Mouse (Mus musculus) ovary, postnatal 14 days (tissue): ENCODE measurements around the gene Bach2.
A peak's percentile ranks its signal among the peaks of the same experiment; 100 is the strongest.

ENCODE experiments used
- DNase-seq: peaks from one replicate; pipeline ENCODE4 v3.0.0; 2022; ENCODE audit warnings: low spot score

The Bach2 gene

DNA sequence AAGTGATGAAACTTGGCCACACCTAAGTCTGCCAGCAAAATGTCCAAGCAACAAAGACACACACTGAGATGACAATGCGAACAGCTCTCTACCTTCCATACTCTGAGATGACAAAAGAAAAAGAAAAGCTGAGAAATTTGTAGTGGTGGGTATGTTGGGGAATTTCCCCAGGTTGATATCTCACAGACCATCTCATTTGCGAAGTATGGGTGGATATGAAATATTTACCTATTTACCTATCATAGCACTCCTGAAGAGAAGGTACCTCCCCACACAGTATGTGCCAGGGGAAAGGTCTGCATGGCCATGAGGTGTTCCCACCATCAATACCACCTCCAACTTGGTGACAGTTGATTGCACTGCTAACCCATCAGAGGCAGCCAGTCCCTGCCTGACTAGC, 13.4 kb upstream of the Bach2 start:
- no peak for DNase-seq

DNA sequence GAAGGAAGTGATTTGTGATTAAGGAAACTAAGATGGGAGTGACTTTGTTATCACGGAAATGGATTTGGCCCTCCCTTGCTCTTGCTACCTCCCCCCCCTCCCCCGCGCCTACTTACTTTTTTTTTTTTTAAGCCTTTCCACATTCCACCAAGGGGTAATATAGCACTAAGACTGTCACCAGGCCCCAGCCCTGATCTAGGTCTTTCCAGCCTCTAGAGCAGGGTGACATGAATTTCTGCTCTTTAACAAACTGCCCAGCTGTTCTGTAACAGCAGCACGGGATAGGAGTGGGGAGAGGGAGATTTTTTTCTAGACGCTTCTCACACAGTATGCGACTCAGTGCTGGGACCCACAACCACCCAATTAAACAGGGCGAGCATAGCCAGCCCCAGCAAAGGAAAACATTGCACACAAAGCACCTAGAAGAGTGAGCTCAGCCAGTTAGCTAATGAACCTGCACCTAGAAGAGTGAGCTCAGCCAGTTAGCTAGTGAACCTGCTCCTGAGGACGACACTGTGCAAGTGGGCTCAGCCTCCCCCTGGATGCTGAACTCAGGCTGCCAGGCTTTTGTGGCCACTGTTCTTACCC, 10.5 kb upstream of the Bach2 start:
- no peak for DNase-seq

DNA sequence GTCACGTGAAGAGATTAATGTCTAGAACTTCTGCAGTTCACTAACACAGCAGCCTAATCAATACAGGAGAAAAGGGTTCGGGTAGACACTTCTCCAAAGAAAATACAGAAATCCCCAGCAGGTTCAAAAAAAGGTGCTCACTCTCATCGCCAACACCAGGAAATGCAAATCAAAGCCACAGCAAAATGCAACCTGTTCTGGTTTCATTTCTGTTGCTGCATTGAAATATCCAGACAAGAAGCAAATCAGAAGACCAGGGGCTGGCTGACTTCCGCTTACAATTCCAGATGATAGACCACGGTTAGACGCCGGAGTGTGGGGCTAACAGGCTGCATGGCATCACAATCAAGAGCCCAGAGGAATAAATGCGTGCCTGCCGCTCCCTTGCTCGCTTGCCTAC, 9.3 kb upstream of the Bach2 start:
- no peak for DNase-seq

DNA sequence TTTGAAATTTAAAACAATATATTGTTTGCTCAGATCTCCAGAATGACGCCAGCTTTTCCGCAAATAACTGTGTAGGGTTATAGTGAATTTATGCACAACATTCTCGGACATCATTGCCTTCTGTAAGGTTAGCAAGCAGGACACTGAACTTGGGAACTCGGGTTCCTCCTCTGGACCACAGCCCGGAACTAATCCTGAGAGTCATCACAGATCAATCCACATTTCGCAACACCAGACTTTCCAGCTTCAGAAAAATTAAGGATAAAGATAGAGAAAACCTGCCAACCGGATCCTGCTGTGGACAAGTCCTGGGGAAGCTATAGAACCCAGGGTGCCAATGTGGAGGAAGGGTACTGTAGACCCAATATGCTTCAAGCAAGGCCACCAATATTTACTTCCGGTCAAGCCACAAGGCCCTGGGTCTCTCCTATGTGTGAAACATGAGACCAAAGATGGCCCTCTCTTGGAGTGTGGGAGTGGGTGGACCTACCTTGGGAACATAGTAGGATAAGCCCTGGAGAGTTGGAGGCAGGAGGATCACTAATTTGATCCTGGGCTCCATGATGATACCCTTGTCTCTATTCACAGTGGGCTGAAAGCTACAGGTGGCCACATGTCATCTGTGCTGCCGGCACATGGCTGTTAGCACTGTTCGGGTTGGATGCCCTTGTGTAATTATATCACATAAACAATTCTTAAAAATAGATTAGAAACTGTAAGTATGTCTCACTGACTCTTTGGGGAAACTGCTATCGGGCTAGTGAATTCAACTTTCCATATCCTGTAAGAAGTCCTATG, 7.1 kb upstream of the Bach2 start:
- DNase-seq, result no peak

DNA sequence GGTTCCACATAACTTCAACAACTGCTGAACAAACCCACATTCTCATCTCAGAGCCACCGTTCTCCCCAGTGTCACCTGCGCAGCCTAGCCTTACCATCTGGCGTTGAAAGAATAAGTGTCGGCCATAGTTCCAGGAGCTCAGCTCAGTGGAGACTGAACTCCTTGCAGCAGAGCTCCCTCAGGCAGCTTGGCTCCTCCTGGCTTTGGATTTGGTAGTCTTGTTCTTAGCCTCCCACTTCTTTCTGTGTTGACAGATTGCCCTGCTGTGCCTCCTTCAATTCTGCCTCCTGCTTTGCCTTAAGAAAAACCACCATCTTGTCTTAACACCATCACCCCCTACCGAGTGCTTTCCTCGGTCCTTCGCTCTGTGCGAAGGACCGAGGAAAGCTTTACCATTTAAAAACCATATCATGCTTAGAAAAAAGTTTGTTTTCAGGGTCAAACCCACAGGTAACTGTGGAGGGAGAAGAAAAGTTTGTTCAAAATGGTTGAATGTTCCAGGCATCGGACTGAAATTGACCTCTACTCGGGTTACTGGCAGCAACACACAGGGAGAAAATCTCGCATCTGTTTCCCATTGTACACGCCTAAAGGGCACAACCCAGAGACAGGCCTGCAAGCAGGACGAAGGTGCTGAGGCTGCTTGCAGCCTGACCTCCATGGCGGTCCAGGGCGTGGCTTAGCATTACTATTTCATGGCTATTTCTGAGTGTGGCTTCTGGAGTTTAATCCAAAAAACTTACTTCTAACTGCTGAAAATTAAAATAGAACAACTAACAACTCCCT, 2.5 kb upstream of the Bach2 start:
- no peak for DNase-seq

DNA sequence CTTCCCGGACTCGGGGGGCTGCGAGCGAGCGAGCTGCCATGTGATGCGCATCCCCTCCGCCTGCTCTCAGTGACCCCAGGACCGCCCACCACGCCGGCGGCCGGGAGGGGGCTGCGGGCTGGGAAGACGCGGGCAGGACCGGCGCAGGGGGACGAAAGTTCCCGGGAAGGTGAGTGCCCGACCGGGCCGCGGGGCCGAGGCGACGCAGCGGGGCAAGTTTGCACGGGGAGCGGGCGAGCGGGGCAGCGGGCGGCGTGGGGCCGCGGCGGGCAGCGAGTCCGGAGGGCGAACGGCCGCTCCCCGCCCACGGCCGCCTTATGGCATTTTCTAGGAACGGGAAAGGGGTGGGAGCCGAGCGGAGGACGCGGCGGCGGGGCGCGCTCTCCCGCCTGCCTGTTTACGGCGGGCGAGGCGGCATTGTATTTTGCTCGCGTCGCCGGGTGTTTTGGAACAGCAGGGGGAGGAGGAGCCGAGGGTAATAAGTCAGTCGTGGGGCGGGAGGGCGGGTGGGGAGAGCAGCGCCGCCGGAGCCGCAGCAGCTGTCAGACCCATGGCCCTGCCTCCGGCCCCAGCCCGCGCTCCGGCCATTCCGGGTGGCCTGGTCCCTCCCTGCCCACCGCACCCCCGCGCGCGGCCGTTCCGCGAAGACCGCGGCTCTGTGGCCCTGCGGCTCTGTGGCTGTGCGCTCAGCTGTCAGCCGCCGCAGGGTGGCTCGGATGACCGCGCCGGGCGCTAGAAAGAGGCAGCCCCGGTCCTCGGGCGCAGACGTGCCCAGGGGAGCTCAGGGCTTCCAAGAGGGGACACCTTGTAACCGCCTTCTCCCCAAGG, 531 bp downstream of the Bach2 start:
- peak; percentile 52 for DNase-seq

DNA sequence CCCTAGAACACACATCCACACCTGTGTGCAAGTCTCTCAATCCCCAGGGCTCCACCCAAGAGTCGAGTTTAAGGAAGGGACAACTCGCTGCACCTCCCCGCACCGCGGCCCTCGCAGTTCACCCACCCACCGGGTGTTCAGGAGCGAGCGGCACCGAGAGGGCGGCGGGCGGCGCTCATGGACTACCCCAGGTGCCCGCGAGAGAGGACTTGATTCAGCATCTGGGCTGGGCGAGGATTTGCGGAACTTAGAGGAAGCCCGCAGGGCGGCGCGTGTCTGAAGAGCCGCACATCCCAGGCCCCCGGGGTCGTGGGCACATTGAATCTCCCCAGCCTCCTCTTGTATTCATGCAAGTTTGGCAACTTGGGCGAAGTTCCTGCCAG, 1.1 kb downstream of the Bach2 start:
- DNase-seq, result peak; percentile 45

DNA sequence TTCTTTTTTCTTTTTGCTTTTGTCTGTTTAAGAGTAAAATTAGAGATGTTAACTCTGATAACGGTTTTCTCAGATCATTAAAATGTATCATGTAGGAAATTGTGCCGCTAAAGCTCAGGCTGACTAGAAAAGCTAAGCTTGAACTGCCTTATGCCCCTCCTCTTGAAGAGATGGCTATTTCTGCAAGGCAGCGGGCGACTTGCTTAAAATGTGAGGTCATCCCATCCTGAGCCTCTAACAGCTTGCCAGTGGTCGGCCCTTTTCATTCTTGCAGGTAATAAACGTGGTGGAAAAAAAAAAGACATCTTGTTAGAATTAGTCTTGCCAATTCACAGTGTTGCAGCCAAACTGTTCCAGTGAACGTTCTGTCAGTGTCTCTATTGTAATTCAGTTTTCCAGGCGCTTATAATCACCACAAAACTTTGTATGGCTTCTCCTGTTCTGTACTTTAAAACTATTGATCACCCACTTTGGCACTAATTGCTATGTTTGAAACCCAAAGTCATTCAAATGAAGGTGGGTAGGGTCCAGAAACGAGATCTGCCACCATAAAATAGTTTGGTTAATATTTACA, 1.9 kb downstream of the Bach2 start:
- no peak for DNase-seq

DNA sequence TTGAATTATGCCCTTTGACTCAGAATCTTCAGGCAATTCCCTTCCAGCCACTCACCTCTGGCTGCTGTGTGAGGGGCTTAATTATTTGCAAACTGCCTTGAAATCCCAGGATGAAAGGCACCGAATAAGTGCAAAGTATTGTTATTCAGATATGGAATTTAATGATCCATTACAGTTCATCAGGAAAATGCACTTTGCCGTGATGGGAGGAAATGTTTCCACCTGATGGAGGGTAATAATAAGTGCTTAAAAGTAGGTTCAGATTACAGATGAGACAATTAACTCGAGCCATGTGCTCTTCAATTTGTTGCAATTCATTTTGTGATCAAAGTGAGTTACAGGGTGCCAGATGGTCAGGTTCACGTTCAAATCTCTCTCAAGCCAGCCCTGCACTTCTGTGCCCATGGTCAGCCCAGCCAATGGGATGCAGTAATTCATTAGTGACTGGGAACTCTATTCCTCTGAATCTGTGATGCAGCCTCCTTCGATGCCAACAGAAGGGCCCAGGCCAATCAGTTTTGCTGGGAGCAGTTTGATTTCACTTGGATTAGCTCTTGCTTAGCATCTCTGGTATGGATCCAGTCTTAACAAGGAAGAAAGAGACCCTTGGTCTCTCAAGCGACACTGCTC, 2.9 kb downstream of the Bach2 start:
- no peak for DNase-seq

DNA sequence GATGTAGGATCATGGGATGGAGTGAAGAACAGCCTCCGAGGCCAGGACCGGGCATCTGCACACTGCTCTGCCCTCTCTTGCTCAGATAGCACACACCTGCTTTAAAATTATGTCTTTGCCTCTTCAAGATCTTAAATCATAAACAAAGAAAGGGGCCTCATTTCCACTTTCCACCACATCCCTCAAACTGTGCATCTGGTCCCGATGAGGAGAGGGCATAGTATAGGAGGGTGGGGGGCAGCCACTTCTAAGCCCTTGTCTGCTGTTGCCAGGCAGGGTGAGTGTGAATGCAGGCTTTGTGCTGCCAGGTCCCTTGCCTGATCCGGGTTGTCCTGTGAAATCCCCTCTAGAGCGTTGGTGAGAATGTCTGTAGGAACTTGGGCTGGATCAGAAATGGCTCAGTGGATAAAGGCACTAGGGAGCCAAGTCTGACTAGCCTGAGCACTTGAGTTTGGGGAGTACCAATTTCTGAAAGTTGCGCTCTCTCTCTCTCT, 3.6 kb downstream of the Bach2 start:
- no peak for DNase-seq

DNA sequence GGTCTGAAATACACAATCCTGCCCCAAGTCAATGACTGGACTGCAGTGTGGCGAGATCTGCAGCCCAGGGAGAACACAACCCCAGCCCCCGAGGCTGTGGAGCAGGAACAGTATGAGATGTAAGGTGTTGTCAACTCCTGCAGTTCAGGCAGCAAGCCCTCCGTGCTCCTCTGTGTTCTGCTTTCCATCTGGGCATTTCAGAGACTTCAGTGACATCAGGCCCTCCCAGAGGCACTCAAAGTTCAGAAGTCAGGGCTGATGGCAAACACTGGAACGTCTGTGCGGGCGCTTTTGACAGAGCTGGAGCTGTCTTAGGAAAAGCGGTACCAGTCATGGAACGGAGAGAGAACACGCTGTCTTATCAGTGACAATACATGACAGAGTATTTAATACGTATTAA, 4.9 kb downstream of the Bach2 start:
- DNase-seq, result no peak

DNA sequence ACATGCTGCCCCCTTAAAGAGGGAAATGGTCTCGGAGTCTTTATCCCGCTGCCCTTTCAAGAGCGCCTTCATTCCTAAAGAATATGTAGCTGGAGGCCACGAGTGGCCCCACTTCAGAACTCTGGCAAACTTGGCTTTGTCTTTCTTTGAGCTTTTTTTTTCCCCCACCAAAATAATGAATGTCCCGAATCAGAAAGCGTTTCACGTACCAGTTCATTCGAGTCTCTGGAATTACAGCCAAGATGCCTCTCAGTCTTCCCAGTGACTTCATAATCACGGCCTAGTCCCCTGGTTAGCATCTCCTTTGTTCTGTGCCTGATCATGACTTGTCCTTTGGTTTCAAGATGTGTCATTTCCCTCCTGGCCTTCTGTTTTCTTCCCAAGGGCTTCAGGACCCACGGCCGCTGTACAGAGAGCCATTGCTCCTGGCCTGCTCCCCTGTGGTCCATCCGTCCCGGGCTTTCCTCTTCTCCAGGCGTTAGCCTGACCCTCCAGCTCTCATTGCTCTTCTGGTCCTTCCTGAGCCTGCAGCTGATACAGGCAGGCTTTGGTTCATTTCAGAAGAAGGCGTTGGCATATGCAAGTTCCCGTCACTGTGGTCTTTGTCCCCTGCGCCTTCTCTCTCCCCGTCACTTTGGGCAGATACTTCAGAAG, 5.6 kb downstream of the Bach2 start:
- DNase-seq, result no peak

DNA sequence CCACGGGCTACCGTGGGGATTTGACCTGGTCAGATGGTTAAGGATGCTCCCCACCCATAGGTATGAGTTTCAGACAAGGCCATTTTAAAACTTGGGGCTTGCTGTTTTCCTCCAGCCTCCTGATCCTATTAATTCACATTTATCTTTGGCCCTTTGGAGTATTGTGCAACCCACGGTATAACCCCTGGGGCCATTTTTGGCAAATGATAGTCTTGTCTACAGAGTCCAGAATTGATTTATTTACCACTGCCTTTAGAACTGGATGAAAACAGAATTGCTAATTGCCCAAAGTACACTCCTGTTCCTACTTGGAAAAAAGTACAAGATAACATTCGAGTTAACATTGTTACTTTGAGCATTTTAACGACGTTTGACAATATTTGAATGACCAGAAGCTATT, 7.0 kb downstream of the Bach2 start:
- DNase-seq, result no peak

DNA sequence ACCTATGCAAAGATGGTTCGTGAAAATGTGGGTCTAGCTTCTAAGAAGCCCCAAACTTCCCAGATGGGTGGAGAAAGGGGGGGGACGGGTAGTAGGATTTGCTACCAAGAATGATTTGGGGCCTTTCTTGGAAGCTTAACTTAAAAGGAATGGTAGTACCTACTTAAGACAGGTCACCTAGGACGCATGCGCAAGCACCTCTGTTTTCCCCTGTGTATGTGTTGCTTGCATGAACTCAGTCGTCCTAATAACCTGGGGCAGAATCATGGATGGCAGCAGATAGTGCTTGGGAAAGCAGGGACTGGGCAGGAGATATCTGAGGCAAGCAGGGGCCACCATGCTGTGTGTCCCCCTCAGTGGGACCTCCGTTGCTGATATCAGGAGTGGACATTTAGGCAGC, 7.4 kb downstream of the Bach2 start:
- DNase-seq, result no peak

DNA sequence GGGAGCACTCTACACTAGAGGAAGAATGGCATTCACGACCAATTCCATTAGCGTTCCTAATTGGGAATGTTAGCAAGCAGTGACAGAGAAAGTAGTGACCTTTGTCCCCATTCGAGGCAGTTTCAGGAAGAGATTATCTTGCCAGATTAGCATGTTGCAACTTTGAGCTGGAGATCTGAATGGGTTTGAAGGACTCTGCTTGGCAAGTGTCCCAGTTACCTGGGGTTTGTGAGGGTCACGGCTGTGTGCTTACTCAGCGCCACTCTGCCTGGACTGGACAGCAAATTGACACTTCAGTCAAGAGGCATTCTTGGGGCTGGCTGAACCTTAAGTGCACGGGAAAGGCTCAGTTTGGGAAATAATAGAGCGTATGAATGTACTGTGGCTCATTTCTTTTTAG, 8.2 kb downstream of the Bach2 start:
- no peak for DNase-seq

DNA sequence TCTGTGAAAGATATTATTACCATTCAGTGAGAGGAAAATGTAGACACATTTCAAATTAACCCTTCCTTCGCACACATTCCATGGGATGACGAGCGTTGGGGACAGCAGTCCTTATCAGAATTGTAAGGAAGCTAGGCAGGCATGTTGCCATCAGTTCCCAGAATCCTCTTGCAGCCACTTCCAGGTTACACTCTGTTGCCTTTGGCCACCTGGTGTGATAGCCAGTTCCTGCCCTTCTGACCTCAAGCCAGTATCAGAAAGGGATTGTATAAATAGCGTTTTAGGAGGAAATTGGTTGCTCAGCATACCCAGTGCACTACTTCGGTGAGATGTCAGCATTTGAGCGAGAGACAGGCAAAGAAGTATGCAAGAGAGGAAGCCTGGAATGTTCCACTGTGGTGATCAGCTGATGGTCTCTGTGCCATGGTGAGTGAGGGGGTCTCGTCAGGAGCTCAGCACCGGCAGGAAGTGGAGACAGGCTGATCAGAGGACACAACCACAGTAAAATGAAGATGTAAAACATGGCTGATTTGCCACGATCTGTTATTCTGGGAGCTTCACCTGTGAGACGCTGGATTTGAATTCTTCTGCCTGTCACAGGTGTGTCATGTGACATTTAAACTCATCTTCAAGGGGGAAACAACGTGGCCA, 9.0 kb downstream of the Bach2 start:
- no peak for DNase-seq

DNA sequence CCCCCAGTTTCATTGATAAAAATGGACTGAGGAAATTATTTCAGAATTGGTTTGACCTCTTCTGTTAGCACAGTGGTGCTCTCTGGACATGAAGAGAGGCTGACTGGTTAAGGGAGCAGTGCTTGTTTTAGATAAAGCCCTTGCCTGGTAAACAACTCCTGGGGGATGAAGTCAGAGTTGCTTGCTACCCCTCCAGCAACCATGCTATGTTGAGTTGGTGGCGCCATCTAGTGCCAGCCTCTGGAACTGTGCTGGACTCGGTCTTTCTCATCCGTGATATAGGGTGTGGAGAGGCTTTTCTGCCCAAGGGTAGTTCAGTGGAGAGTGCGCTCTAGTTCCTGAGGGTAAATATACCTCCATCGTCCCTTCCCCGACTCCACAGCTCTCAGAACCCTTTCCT, 9.6 kb downstream of the Bach2 start:
- DNase-seq, result peak; percentile 75

DNA sequence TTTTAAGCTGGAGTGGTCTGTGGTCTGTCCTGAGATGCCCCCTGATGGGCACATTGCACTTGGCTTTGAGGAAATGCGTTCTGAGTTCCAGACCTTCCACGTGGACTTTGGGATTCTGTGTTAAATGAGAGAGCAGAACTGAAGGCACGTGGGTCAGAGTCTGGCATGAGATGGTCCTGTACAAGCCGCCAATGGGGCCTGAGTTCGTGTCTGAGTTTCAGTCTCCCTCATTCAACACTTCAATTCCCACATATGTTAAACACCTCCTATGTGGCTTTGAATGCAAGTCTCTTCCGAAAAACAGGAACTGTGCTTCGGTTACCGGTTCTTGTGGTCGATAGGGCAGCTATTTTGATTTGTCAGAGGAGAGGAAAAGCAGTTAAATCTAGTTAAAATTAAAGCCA, 10.4 kb downstream of the Bach2 start:
- no peak for DNase-seq

DNA sequence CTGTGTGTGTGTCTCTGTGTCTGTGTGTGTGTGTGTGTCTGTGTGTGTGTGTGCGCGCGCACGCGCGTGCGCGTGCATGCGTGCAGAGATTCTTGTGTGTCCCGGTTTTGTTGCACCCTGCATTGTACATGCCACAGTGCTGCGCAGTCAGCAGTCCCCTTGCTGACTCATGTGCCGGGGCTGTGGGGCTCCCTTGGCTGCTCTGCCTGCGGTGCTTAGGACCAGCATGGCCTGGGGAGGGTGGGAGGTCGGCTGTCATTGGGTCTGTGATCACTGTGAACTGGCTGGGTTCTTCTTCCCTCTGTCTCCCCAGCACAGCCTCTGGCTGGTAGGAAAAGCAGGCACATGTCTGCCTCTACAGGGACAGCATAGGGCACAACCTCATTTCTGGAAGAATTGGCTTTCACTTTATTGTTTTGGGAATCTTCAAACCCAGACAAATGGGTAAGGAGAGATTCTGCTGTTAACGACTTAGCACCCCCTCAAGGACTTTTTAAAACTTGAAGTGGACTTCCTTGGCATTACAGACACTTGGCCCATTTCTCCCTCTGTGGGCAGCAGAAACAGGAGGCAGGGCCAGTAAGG, 11.2 kb downstream of the Bach2 start:
- DNase-seq, result no peak
